Mouse (Mus musculus) forebrain, embryonic 14.5 days (tissue): ENCODE measurements around the gene Pdgfra. TPM values are rescaled to one million over a fixed set of nuclear protein-coding genes. Genes with fewer than 3 reads are reported as not detected.

Experiments used
- ATAC-seq: fragments of 200-750 bp; cut with Nextera tagmentation; 2 replicates; pipeline ENCODE4 v1.8.0; 2017; ENCODE audit warnings: mild to moderate bottlenecking, moderate library complexity
- DNase-seq: peaks from one replicate; pipeline ENCODE4 v3.0.0-alpha.2; 2015; ENCODE audit warnings: low spot score
- H3K27ac ChIP-seq: fragments of 300-500 bp; sonication (generic); 2 replicates; pipeline ENCODE4 v1.5.1; 2014; ENCODE audit warnings: low read depth, mild to moderate bottlenecking, control low read depth, low read length, moderate library complexity
- H3K27me3 ChIP-seq: fragments of 300-500 bp; sonication (generic); replicated peaks from 2 replicates; pipeline ENCODE4 v1.6.1; 2014; ENCODE audit warnings: low read length, control low read depth, mixed read lengths; ENCODE audit not compliant: control insufficient read depth, insufficient read depth
- H3K36me3 ChIP-seq: fragments of 300-500 bp; sonication (generic); 2 replicates; pipeline ENCODE4 v1.6.1; 2014; ENCODE audit warnings: low read length, control low read depth; ENCODE audit not compliant: control insufficient read depth, insufficient read depth
- H3K4me1 ChIP-seq: fragments of 300-500 bp; sonication (generic); 2 replicates; pipeline ENCODE4 v1.6.1; 2014; ENCODE audit warnings: antibody characterized with exemption, low read length, control low read depth; ENCODE audit not compliant: control insufficient read depth, insufficient read depth
- H3K4me2 ChIP-seq: fragments of 300-500 bp; sonication (generic); 2 replicates; pipeline ENCODE4 v1.6.1; 2014; ENCODE audit warnings: mild to moderate bottlenecking, control low read depth, low read length
- H3K4me3 ChIP-seq: fragments of 300-500 bp; sonication (generic); 2 replicates; pipeline ENCODE4 v1.5.1; 2014; ENCODE audit warnings: low read depth, low read length, control low read depth
- H3K9ac ChIP-seq: fragments of 300-500 bp; sonication (generic); 2 replicates; pipeline ENCODE4 v1.6.1; 2014; ENCODE audit warnings: mild to moderate bottlenecking, low read length, control low read depth, moderate library complexity
- H3K9me3 ChIP-seq: fragments of 300-500 bp; sonication (generic); replicated peaks from 2 replicates; pipeline ENCODE4 v1.6.1; 2016; ENCODE audit warnings: low read length, control low read depth, mixed read lengths; ENCODE audit not compliant: control insufficient read depth
- WGBS: fragments of 180-500 bp; shearing (Covaris S2); extraction: QIAGEN DNeasy Blood & Tissue Kit; methylation state at CpG from one replicate; pipeline ENCODE4 v1.1.7; 2014; 5-methylcytosine and 5-hydroxymethylcytosine counted together
- polyA plus RNA-seq: library from polyadenylated mRNA; unstranded; fragments of >200 nt; fragmentation: Nextera tagmentation; extraction: Ambion mirVana; gene quantifications from 2 replicates; pipeline ENCODE4 v1.2.1, GENCODE M21; 2014

Gene Pdgfra
- polyA plus RNA-seq, 1 experiment from 2014 or later, result 7.0 TPM

DNA sequence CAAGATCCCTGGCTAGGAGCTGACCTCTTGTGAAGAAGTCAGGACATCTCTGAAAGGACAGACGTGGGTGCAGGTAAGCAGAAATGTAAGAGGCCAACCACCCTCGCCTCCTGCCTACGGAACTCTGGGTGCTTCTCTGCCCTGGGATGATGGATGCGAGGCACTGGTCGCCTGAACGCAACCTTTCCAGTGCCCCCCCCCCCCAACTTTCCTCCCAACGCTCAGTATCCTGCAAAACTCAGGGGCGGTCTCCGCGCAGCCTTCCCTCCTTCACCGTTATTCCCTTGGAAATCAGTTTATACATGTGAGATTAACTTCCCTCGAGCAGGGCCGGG, 1.5 kb downstream of the Pdgfra start:
- 1% methylated on average over 13 of the region's 13 CpGs for WGBS
- H3K9ac ChIP-seq, result 0 out of 2 replicates have a peak overlapping the region, but pooled peaks have one; percentile 29

DNA sequence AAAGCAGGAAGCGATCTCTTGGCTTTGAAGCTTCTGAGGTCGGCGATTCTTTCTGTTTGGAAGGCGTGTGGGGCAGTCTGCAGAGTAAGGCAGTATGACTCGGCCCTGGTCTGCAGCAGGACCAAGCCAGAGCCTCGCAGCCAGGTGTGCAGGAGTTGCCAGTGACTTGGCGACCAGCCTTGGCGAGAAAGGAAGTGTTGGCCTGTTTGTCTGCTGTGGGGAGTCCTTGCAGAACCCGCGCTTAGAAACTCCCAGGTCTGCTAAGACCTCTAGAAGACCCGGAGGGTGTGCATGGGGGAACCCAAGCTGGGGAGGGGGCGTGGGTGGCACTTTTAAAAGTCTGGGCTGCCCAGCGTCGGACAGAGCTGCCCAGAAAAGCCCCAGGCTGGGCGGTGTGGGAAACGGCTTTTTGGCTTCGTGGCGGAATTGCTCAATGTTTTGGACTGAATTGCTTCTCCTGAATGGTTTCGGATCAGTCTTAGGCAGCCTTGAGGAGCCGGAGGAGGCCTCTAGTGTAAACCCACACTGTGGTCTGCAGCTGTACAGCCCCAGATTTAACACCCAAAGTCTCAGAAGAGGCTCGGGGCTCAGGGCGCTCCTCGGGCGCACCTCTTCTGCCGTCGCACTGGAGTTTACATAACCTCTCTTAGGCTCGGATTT, 2.0 kb downstream of the Pdgfra start:
- peak overlapping the region; percentile 24 for H3K4me3 ChIP-seq
- under 1% methylated on average over 27 of the region's 27 CpGs for WGBS
- ATAC-seq, result no peak
- no peaks in the 10 kb centered on the region for H3K9me3 ChIP-seq
- H3K27ac ChIP-seq, result no peak overlapping the region
- DNase-seq, result peak; percentile 34
- H3K27me3 ChIP-seq, result peaks cover 58% of the 10 kb centered on the region
- peaks cover 17% of the 10 kb centered on the region; the same call in 1 of the 2 replicates for H3K4me1 ChIP-seq
- H3K4me2 ChIP-seq, result peak overlapping the region; percentile 41
- 0 out of 2 replicates have a peak overlapping the region, but pooled peaks have one; percentile 29 for H3K9ac ChIP-seq
- H3K36me3 ChIP-seq, result no peaks in the 10 kb centered on the region

More for the DNA sequence above, 1.5 kb downstream of the Pdgfra start:
- Histone ChIP-seq H3K4me1 (peaks cover 17% of the 10 kb centered on the region; the same call in 1 of the 2 replicates), H3K4me3 (peak overlapping the region; percentile 24), H3K27me3 (peaks cover 63% of the 10 kb centered on the region), H3K27ac (no peak overlapping the region), H3K36me3 (no peaks in the 10 kb centered on the region), H3K4me2 (peak overlapping the region; percentile 41), H3K9me3 (no peaks in the 10 kb centered on the region)
- ATAC-seq (no peak), DNase-seq (peak; percentile 23)

DNA sequence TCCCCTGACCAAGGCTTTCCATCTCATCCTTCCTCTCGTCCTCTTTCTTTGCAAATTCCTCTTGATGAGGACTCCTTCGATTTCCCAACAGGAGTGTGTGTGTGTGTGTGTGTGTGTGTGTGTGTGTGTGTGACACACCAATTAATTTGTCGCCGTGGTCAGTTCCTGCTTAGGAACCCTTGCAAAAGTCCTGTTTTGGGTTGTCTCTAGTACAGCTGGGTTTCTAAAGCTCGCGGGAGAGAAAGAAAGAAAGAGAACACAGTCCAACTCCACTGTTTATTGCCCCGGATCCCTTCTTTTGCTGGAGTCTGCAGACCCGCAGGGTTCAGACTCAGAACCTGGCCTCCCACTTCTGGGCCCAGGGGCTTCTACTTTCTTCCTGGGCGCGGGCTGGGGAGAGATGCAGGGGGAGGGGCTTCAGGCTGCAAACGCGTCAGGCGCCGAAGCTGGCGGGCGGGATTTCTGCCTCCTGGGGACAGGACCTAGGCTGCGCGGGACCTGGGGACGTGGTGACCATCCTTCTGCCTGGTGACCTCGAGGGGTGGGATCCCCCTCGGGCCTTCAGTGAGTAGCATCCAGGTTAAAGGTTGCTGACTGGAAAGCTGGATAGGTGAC, 2.6 kb downstream of the Pdgfra start:
- DNase-seq, result peak; percentile 28

GRCm38 (mm10) chr5:75155281-75155680, 3.2 kb downstream of the Pdgfra start:
- Histone ChIP-seq H3K4me1 (peaks cover 12% of the 10 kb centered on the region; the same call in 1 of the 2 replicates), H3K4me3 (peak overlapping the region; percentile 34), H3K36me3 (no peaks in the 10 kb centered on the region), H3K4me2 (peak overlapping the region; percentile 83), H3K27me3 (peaks cover 46% of the 10 kb centered on the region), H3K9ac (peak overlapping the region; percentile 52; the same call in 1 of the 2 replicates), H3K27ac (no peak overlapping the region), H3K9me3 (no peaks in the 10 kb centered on the region)
- 1% methylated on average over 8 of the region's 9 CpGs for WGBS
- DNase-seq (no peak), ATAC-seq (no peak)

More for the DNA sequence above, 2.6 kb downstream of the Pdgfra start:
- H3K9ac ChIP-seq, result no peak overlapping the region
- H3K27ac ChIP-seq, result no peak overlapping the region
- no peaks in the 10 kb centered on the region for H3K36me3 ChIP-seq
- H3K4me2 ChIP-seq, result peak overlapping the region; percentile 41
- 2% methylated on average over 21 of the region's 21 CpGs for WGBS
- ATAC-seq, result no peak
- peak overlapping the region; percentile 24 for H3K4me3 ChIP-seq
- no peaks in the 10 kb centered on the region for H3K9me3 ChIP-seq
- peaks cover 52% of the 10 kb centered on the region for H3K27me3 ChIP-seq
- H3K4me1 ChIP-seq, result peaks cover 16% of the 10 kb centered on the region; the same call in 1 of the 2 replicates

- Histone ChIP-seq H3K4me2 (peak overlapping the region; percentile 83), H3K4me3 (peak overlapping the region; percentile 34), H3K27me3 (peaks cover 39% of the 10 kb centered on the region), H3K4me1 (peaks cover 12% of the 10 kb centered on the region; the same call in 1 of the 2 replicates), H3K27ac (0 out of 2 replicates have a peak overlapping the region, but pooled peaks have one; percentile 1), H3K9ac (peak overlapping the region; percentile 52), H3K9me3 (no peaks in the 10 kb centered on the region), H3K36me3 (no peaks in the 10 kb centered on the region)
- ATAC-seq (peak; percentile 92), DNase-seq (peak; percentile 88)
- 1% methylated on average over 50 of the region's 52 CpGs for WGBS
Observed at GRCm38 (mm10) chr5:75155741-75156553, 3.9 kb downstream of the Pdgfra start.

GRCm38 (mm10) chr5:75156554-75157036, 4.5 kb downstream of the Pdgfra start:
- DNase-seq, result peak; percentile 66

DNA sequence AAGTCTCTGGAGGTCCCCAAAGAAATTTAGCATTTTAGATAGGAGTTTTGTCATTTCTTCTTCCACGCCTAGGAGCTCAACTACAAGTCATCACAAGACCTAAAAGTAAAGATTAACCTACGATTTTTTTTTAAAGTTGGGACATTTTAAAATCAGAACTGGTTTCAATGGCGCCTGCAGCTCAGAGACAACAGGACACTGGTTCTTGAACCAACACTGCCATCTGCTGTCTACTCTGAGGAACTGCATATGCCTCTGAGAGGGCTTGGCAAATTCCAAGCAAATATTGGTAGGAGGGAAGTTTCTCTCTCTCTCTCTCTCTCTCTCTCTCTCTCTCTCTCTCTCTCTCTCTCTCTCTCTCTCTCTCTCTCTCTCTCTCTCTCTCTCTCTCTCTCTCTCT, 4.9 kb downstream of the Pdgfra start:
- H3K4me2 ChIP-seq, result peak overlapping the region; percentile 83
- H3K36me3 ChIP-seq, result no peaks in the 10 kb centered on the region
- peaks cover 12% of the 10 kb centered on the region; the same call in 1 of the 2 replicates for H3K4me1 ChIP-seq
- no peak overlapping the region for H3K9ac ChIP-seq
- no peak for ATAC-seq
- no peak overlapping the region for H3K27ac ChIP-seq
- WGBS, result under 1% methylated on average over 3 of the region's 3 CpGs
- H3K27me3 ChIP-seq, result peaks cover 32% of the 10 kb centered on the region
- no peaks in the 10 kb centered on the region for H3K9me3 ChIP-seq
- H3K4me3 ChIP-seq, result peak overlapping the region; percentile 34
- DNase-seq, result peak; percentile 92

More at GRCm38 (mm10) chr5:75156554-75157036, 4.5 kb downstream of the Pdgfra start:
- Histone ChIP-seq H3K4me1 (peaks cover 12% of the 10 kb centered on the region; the same call in 1 of the 2 replicates), H3K4me2 (peak overlapping the region; percentile 83), H3K4me3 (peak overlapping the region; percentile 34), H3K9me3 (no peaks in the 10 kb centered on the region), H3K9ac (peak overlapping the region; percentile 52), H3K36me3 (no peaks in the 10 kb centered on the region), H3K27me3 (peaks cover 35% of the 10 kb centered on the region), H3K27ac (peak overlapping the region; percentile 1; the same call in 1 of the 2 replicates)
- WGBS, result under 1% methylated on average over 21 of the region's 21 CpGs
- ATAC-seq, result peak; percentile 51

GRCm38 (mm10) chr5:75160530-75161170, 8.6 kb downstream of the Pdgfra start:
- Histone ChIP-seq H3K9ac (no peak overlapping the region), H3K4me2 (no peak overlapping the region), H3K36me3 (no peaks in the 10 kb centered on the region), H3K4me3 (no peak overlapping the region), H3K27me3 (peaks cover 1% of the 10 kb centered on the region; the same call in 1 of the 2 replicates), H3K9me3 (no peaks in the 10 kb centered on the region), H3K4me1 (0 out of 2 replicates have a peak, but pooled peaks cover 4% of the 10 kb centered on the region), H3K27ac (no peak overlapping the region)
- ATAC-seq (no peak), DNase-seq (no peak)
- WGBS, result 45% methylated on average over 12 of the region's 12 CpGs
